Mouse (Mus musculus): ENCODE measurements around the gene Alg13.

DNA sequence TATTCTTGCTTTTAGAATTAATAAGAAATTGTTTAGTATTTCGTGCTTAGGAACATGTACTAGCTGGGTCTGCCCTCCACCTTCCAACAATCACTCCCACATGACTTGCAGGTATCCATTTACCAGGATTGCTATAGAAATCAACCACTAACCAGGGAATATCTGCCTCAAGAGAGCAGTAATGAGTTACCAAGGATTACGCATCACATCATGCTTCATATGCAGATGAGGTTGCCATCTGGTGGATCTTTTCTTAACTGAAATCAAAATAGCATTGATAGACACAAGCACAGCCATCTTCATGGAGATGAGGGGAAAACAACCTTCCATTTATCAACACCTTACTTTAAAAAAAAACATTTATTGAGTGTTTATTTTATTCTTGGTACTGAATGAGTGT is 16.1 kb upstream of the Alg13 start:
- no peak for TF ChIP-seq TAL1 (IDR thresholded peaks at IDR 0.05; ENCODE audit: low read length)
- TF ChIP-seq GATA1 (IDR thresholded peaks at IDR 0.05; ENCODE audit: low read length): no peak
